Mouse (Mus musculus) cerebellum, postnatal 14 days (tissue): ENCODE data around the gene Nup88.

ENCODE experiments used
- DNase-seq, 2 experiments: peaks; one replicate each; pipeline ENCODE4 v3.0.0; 2021; ENCODE audit warnings: mixed read lengths in 2 of 2

Nup88 gene

DNA sequence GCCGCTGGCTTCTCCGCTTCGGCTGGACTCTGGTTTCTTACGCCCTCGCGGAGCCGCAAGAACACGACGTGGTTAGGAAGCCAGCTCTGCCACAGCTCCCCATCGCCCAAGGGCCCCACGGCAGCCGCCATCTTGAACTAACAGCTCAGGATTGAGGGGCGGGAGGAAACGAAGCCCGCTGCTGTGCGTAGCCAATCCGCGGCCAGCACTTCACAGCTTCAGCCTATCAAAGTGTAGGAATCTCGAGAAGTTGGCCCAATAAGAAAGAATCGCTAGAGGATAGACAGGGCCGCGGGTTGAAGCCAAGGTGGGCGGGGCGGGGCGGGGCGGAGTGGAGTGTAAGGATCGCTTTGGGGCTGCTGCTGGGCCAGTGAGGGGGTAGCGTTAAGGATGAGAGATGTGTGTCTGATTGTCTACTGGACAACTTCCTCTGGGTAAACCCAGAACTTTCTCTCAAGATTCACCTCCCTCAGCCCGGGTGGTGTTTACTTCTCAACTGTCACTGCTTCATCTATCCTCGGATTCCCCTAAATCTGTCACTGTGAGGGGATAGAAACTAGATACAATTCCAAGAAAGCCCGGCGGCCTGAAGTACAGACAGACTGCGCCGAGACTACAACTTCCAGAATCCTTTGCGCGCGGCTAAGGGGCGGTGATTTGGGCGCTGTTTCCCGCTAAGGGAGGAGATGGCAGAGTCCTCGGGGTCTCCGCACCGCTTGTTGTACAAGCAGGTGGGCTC, at the start of gene Nup88, which contains the start of gene Rpain:
Gene Nup88, minus strand, starts transcription at position 153 of the 739 bp plus-strand sequence.
Gene Rpain, plus strand, starts transcription at position 393 of the 739 bp plus-strand sequence.
- peak; percentile 93 to 94 for DNase-seq

DNA sequence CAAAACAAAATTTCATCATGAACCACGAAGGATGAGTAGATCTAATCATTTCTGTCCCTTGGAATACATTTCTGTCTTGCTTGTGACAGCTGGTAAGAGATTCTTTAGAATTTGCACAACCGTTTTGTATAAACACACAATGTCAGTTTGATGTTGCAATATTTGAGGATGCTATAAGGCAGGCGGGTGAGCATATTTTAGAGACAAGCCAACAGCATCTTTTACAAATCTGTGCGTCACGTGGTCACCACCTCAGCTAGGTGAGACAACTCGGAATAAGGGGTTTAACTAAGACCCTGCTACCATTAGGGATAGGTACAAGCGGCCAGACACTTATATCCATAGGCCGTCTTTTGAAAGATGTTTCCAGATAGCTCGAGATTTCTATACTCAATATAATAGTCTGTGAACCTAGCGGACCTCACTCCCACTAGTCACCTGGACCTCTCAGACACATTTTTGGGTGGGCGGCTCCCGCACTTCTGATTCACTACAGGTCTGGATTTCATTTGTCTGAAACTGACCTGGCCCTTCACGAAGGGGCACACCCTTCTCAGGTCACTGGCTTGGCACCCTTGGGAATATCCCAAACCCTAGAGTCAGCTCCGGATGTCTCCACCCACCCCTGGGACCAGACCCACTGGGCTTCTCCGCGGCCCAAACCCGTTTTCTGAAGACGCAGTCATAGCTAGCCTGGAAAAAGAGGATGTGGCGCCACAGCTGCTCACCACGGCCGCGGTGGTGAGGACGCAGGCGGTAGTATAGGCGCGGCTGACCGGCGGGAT, 48.8 kb upstream of the Nup88 start:
- DNase-seq, result no peak

GRCm38 (mm10) chr11:71017051-71017450, 47.3 kb upstream of the Nup88 start:
- no peak for DNase-seq

- DNase-seq, result no peak
Observed at GRCm38 (mm10) chr11:71012743-71013142, 43.0 kb upstream of the Nup88 start.

DNA sequence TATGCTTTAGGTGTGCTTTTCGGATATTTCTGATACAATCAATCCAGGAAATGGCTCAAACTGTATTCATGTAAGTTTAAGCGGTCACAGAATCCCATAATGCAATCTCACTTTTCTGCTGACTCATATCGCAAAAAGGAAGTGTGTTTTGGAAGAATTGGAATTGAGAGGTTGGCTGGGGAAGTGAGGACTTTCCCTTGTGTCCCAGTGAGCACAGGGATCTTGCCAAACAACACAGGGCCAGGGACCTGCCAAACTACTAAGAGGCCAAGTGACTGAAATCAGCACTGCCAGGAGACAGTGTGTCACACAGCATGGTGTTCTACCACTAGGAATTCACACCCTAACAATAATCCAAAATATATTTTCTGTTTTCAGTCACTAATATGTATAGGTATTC, 38.5 kb upstream of the Nup88 start:
- peak in 1 of 2 experiments; percentile 41 for DNase-seq

DNA sequence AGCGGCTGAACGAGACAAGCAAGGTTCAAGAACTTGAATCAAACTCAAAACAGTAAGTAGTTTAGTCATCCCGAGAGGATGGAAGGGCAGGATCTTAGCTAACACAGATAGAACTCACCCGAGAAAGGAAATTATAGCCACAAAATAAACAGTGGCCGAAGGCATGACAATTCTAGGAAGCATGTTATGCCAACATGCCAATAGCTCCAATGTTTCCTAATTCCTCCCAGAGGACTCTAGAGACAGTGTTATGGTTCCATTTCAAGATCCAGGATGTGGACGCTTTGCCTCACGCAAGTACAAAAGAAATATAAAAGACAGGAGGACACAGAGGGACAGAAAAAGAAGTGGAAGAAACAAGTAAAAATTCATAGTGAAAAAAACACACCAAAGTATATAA, 38.1 kb upstream of the Nup88 start:
- DNase-seq, result no peak

DNA sequence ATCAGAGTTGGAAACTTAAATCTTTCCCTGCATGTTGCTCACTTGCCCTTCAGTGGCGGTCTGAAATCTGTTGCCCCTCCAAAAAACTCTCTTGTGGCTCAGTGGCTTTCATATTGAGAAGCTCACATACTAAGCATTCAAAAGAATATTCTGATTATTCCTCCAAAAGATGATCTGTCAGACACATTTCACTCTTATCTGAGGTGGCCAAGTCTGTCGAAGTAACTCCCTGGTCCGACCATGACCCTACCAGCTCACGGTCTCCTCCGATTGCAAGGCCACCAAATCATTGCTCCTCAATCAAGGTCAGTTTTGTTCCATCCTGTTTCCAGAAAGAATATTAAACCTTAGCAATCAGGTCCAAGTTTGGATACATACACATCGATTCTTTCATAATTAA, 37.3 kb upstream of the Nup88 start:
- DNase-seq, result no peak

DNA sequence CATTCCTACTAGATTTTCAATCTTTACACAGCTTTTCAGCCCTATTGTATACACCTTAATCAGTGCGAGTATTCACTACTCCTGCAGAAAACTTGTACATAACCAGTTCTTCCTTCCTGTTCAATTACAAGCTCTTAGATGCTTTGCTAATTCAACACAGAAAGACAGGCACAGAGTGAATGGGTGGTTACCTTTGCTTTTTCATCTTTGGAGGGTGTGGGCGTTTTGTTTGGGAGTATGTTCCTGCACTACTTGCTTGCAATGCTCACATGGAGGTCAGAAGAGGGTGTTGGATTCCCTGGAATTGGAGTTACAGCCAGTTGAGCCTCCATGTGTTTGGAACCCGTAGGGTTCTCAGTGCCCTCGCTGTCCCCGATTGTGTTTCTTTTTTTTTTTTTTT, 35.3 kb upstream of the Nup88 start:
- peak in 1 of 2 experiments; percentile 18 for DNase-seq

DNA sequence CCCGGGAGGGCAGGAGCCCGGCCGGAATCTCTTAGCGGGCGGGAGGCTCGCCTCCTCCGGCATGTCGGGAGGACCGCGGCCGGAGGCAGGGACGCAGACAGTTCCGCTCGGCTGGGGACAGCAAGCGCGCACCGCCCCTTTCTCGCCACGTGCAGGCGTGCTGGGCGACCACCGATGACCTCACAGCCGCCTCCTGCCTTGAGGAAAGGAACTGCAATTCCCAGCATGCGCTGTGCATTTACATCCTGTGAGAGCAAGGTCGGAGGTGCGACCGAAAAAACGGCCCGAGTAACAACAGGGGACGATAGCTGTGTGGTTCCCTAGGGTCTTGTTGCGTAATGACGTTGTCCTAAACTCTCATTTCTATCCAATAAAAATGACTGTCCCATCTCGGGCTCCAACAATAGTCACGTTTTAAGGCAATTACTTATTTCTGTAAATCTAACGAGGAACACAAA, 34.6 kb upstream of the Nup88 start, which contains the start of gene Dhx33:
Gene Dhx33, minus strand, starts transcription at position 122 of the 458 bp plus-strand sequence.
- DNase-seq, result peak; percentile 97 to 98

DNA sequence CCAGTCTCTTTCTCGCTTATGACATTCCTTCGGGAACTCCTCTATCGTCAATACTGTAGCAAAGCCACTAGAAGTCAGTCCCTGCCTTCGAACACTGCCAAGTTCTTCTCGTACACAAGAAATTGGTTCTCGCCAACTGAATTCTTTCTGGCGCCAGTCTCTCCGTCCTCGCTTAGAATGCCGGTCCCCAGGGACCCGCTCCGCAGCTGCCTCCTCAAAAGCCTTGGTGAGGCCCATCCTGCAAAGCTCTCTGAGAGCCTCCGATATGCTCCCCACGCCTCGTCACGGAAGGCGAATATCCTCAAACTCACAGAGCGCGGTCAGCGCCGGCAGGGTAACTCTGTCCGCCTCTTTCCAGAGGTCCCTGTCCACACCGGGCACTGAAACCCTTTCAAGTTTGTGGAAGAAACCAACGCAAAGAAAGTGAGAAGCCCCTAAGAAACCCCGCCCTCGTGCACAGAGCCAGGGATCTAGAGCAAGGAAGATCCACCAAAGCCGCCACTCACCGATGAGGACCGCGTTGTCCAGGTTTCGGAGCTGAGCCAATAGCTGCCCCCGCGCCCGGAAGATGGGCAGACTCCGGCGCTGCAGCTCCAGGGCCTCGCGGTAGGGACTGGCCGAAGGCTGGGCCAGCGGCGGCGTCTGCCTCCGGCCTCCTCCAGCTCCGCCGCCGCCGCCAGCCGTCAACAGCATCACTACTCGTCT, 34.0 kb upstream of the Nup88 start:
- no peak for DNase-seq

DNA sequence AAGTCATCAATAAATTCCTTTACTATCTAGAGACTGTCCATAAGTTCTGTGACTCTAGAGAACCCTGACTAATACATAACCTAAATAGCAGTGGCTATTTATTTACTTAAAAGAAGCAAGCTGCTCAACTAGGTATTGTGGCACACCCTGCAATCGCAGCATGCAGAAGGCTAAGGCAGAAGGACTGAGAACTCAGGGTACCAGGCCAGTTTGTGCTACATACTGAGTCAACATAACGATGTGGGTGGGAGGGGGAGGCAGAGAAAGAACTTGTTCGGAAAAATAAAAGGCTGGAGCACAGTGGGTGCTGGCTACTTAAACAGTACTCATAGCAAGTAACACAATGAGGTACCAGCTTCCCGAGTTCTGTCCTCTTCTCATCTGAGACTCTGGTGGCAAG, 31.4 kb upstream of the Nup88 start:
- DNase-seq, result no peak

DNA sequence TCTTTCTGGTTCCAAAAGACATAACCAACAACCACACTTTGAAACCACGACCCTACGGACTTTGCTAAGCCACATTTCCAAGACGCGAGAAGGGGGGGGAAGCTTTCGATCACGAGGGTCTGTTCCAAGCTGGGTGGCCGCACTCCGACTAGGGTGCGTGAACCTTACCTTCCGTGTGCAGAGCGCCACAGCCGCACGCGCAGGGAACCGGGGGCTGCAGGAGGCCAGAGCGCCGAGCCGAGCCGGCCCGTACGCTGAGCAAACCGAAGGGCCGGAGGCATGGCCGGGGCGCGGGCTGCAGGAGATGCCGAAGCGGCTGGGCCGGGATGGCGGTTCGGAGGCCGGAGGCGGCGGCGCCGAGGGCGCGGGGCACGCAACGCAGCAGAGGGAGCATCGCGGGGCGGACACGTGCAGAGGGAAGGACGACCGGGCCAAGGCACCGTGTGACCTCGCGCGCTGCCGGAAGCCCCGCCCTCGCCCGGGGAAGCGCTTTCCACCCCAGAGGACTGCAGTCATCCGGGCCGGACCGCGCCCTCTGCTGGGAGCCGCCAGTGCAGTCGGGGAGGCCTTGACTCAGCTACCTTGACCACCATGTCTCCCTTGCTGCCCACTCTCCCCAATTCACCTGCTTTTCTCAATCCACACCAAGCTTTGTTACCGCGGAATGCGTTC, 12.9 kb upstream of the Nup88 start, which contains the start of gene C1qbp:
Gene C1qbp, minus strand, starts transcription at position 470 of the 672 bp plus-strand sequence.
- peak; percentile 99 for DNase-seq

DNA sequence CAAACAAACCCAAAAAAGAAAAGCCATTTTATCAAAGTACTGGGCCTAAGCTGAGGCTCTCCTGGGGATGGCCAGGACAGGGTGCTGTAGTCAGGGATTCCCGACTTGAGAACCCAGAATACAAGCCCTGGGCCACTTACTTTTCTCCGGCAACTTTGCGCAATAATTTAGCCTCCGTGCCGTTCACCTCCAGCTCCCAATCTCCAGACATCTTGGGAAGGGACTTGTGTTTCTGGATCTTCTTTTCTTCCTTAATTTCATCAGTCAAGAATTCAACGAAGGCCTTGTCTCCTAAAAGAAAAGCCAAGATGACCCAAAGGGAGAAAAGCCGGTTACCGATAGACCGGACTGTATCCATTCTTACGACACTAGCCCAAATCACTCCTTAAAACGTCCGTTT, 12.3 kb upstream of the Nup88 start:
- DNase-seq, result no peak

GRCm38 (mm10) chr11:70980751-70981510, 11.2 kb upstream of the Nup88 start:
- DNase-seq, result no peak

GRCm38 (mm10) chr11:70980232-70980631, 10.5 kb upstream of the Nup88 start:
- DNase-seq, result no peak

DNA sequence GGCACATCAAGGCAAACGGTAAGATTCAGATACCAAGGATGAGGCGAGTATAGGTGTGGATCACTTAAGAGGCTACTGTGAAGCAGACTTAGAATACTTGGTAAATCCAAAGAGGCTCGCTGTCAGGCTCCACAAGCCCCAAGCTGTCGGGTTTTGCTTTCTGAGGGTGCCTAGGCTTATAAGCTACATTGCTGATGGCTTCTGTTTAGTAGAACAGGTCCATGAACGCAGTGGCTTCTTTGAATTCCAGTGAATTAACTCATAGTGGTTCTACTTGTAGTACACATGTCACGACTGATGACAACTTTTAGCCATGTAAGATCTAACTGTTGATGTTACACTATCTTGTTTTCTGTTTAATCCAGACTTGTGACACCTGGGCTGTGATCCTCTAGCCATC, 7.5 kb upstream of the Nup88 start:
- no peak for DNase-seq

GRCm38 (mm10) chr11:70975193-70975592, 5.4 kb upstream of the Nup88 start:
- DNase-seq, result no peak

- peak; percentile 13 to 26 for DNase-seq
Observed at GRCm38 (mm10) chr11:70973947-70974346, 4.2 kb upstream of the Nup88 start.

GRCm38 (mm10) chr11:70972586-70972985, 2.8 kb upstream of the Nup88 start:
- no peak for DNase-seq

GRCm38 (mm10) chr11:70970560-70971540, 1.1 kb upstream of the Nup88 start:
- peak in 1 of 2 experiments; percentile 7 for DNase-seq
